Mouse (Mus musculus) layer of hippocampus, adult 8-10 months (tissue): ENCODE results near the gene Nrbp1. TPM values are rescaled to one million over a fixed set of nuclear protein-coding genes. Genes with fewer than 3 reads are reported as not detected.
A peak's percentile ranks its signal among the peaks of the same experiment; 100 is the strongest.

Source experiments
- DNase-seq, 2 experiments: peaks; one replicate each; pipeline ENCODE4 v3.0.0; 2022; ENCODE audit warnings: low spot score in 2 of 2
- total RNA-seq, 4 experiments: library from RNA; stranded (reverse); gene quantifications; 2 replicates each; pipeline ENCODE4 v1.2.4; 2022

Nrbp1 gene
- total RNA-seq = 10 to 100 TPM; 88.0 to 94.1 (median 90.9) TPM

DNA sequence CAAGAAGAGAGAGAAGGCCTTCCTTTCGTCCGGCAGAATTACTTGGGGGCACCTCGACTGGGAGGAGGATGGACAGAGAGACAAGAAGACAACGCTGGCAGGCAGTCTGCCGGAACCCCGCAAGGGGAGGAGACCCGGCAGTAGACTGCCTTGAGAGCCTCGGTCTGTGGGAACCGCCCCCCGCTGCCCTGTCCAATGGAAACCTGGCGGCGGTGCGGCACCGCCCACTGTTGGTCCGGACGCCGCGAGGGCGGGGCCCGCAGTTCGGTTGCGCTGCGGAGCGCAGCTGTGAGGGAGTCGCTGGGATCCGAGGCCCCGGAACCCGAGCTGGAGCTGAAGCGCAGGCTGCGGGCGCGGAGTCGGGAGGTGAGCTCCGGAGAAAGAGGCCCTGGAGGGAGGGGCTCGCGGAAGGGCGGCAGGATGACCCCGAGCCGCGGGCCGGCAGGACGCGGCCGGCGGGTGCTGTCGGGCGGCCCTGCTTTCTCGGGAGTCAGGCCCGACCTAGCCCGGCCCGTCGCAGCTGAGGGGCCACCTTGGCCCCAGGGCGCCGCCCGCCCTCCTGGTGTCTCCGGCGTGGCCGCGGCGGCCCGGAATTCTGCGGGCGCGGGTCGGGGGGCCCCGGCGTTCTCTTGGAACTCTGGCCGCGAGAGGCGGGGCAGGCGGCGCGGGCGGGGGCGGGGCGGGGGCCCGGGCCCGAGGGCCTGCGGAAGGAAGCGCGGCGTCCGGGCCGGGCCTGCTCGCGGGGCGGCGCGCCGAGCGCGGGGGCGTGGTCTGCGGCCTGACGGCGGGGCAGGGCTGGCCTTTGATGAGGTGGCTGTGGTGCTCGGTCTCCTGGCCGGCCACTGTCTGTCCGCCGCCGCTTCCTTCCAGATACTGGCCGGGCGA is at the start of gene Nrbp1, which contains the start of gene Gm9970:
Nrbp1 (plus strand) TSS at position 228 of the 885 bp plus-strand sequence.
Gm9970 (minus strand) TSS at position 596 of the 885 bp plus-strand sequence.
- peak; percentile 93 to 94 for DNase-seq

- no peak for DNase-seq
Measured at GRCm38 (mm10) chr5:31192045-31192938, 48.4 kb upstream of the Nrbp1 start.

DNA sequence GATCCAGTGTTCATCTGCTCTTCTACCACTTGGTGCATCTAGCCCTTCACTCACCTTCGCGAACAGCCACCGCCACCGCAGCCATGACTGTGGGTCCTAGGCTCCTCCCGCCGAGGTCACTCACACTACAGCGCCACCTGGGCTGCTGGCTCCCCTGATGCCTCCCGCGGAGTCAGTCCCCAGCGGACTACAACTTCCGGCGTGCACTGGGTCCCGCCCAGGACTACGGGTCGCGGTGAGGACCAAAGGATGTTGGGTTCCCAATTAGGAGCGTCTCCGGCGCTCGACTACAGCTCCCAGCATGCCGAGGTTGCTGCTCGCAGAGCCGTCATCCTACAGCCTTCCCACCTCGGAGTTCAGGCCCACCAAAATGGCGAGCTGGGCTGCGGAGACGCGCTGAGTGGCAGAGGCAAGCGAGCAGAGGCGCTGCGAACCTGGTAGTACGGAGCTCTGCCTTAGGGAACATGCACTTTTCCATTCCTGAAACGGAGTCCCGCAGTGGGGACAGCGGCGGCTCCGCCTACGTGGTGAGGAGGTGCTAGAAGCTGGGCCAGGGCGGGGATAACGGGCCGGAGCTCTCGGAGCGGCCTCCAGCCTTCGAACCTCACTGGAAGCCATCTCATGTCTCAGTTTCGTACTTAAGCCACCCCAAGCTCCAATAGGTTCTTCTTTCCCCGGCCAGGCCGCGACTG is 47.6 kb upstream of the Nrbp1 start, which contains the start of the genes Snx17 and Eif2b4:
Snx17 (plus strand) TSS at position 289 of the 692 bp plus-strand sequence.
Eif2b4 (minus strand) TSS at position 492 of the 692 bp plus-strand sequence.
- peak; percentile 99 for DNase-seq

DNA sequence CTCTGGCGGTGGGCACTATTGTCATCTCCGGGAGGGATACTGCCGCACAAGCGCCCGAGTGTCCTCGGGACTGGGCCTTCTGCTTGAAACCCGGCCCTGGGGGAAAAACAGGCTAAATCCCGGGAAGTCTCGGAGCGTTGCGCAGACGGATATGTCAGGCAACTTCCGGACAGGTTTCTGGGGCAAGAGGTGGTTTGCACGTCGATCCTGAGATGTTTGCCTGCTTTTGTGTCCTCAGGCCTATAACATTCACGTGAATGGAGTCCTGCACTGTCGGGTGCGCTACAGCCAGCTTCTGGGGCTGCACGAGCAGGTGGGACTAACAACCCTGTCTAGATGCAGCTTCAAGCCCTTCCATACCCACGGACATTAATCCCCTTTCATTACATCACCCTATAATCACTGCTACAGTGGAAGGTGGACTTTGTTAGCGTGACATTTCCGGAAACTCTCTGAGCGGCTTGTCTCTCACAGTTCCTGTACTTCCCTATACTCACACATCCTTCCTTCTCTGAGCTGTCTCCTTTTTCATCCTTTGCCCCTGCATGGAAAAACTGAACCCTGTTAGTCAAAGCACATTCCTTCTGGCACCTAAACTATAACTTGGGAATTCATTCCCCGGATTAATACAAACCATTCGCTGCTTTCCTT is 46.9 kb upstream of the Nrbp1 start:
- DNase-seq = no peak

- DNase-seq = no peak
Measured at GRCm38 (mm10) chr5:31194486-31195485, 45.9 kb upstream of the Nrbp1 start.

- no peak for DNase-seq
Measured at GRCm38 (mm10) chr5:31195671-31196070, 45.0 kb upstream of the Nrbp1 start.

DNA sequence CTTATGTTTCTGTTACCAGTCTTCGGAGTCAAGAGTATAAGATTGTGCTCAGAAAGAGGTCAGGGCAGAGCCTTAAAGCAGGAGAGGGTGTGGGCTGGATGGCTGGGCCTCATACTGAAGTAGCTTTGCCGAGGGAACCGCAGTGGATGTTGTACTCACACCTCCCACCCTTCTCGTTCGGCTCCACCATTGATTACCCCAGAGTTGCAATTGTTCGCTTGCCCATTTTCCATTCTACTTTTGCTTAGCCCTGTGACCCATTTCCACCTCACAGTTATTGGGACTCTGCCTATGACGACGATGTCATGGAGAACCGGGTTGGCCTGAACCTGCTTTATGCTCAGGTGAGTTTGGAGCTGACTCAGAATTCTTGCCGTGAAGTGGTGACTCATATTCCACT is 44.5 kb upstream of the Nrbp1 start:
- DNase-seq = no peak

DNA sequence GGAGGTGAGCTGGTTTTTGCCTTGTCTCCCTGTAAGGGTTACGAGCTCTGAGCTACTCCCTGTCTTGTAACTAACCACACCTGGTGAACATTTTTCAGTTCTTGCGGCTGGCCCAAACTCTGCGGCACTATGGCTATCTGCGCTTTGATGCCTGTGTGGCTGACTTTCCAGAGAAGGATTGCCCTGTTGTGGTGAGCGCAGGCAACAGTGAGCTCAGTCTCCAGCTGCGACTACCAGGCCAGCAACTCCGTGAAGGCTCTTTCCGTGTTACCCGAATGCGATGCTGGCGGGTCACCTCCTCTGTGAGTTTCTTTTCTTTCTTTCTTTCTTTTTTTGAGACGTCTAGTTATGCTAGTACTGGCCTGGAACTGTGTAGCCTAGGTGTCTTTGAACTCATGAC is 43.6 kb upstream of the Nrbp1 start:
- no peak for DNase-seq

- no peak for DNase-seq
Measured at GRCm38 (mm10) chr5:31198170-31198569, 42.5 kb upstream of the Nrbp1 start.

GRCm38 (mm10) chr5:31198616-31199320 is 41.9 kb upstream of the Nrbp1 start:
- DNase-seq = no peak

DNA sequence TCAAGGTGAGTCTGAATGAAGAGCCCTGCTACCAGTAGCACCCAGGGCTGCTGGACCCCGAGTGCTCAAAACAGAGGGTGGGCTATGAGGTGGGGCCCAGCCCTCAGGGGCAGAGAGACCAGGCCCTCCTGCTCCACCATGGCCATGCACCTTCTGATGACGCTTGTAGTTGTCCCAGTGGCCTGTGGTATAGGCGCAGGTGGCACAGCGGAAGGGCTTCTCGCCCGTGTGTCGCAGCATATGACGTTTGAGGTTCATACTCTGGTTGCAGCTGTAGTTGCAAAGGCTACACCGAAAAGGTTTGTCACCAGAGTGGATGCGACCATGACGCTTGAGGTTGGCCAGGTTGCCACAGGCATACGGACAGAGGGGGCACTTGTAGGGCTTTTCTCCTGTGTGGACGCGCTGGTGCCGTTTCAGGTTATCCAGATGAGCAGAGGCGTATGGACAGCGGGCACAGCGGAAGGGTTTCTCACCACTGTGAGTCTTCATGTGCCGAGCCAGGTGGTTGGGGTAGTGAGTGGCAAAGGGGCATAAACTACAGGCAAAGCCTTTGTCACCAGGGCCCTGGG is 41.3 kb upstream of the Nrbp1 start:
- no peak for DNase-seq

GRCm38 (mm10) chr5:31199893-31200292 is 40.8 kb upstream of the Nrbp1 start:
- DNase-seq = no peak

DNA sequence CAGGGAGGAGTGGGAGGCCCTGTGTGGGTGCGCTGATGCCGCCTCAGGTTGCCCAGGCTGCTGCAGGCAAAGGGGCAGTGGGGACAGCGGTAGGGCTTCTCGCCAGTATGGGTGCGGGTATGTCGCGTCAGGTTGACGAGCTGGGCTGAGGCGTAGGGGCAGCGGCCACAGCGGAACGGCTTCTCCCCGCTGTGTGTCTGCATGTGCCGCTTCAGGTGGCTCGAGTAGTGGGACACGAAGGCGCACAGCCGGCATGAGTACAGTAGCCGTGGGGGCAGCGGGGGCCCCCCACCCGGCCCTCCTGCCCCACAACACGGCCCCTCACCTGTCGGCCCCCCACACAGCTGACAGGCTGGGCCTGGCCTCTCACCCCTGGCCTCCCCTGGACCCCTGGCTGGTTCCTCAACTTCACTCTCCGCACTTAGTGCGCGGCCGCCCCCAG is 40.3 kb upstream of the Nrbp1 start:
- no peak for DNase-seq

DNA sequence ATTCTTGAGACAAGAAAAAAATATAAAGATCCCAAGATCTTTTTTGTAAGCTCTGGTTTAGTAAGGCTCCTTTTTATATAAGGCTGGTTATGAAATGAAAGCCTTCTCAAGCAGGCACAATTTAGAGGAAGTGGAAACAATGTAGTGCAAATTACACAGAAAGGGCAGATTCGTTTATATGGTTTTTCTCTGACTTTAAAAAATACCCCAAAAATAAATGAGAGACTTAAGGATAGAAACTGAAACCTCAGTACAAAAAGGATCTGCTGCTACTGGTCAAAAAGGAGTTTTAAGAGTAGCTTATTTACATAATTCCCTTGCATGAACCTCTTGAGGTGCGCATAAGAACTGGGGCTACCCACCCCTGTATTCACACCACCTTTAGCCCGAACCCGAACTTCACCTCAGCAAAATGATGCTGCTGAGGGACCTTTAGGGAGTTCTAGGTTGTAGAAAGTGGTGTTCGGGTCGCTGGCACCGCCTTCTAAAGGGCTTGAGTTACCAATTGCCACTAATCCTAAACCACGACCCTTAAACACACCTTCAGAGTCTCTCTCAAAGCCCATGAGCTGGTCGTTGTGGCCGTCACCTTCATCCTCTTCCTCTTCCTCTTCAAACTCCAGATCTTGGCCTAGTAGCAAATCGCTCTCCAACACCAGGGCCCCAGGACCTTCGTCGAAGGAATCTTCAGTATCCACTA is 39.5 kb upstream of the Nrbp1 start:
- no peak for DNase-seq

DNA sequence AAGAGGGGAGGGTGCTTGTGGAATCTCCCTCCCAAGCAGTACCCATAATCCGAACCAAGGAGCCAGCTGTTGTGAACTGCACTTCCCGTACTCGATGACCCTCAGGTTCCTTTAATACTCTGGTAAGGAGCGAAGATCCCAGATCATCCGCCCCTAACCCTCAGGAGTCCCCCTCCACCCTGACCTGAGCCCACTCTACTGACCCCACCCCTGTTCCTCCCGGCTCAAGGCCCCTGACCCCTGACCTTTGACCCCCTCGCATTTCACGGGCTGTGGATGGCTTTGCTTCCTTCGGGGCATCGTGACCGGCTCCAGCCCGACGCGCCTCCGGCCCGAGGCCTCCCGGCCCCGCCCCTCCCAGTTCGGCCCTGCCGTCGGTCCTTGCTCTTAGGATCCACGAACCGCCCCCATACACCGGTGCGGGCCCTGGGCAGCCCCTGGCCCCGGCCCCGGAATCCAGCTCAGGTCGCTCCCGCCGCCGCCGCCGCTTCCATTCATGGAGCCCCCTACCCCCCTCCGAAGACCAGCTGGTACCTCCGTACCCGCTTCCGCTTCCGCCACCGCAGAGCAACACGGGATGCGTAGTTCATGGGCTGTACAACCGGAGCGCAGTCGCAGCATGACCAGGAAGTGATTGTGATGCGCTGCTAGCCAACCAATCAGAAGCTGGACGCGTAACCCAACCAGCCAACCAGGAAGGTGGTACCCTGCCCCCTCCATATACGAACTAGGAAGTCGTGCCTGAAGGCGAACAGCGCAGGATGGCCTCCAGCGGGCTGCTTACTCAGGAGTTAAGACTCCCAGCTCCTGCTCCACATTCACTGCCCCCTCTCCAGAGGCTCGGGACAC is 38.7 kb upstream of the Nrbp1 start, which contains the start of gene Zfp513:
Zfp513 (minus strand) TSS at position 562 of the 849 bp plus-strand sequence.
- DNase-seq = peak; percentile 98 to 99

- no peak for DNase-seq
Measured at GRCm38 (mm10) chr5:31202933-31203332, 37.7 kb upstream of the Nrbp1 start.

DNA sequence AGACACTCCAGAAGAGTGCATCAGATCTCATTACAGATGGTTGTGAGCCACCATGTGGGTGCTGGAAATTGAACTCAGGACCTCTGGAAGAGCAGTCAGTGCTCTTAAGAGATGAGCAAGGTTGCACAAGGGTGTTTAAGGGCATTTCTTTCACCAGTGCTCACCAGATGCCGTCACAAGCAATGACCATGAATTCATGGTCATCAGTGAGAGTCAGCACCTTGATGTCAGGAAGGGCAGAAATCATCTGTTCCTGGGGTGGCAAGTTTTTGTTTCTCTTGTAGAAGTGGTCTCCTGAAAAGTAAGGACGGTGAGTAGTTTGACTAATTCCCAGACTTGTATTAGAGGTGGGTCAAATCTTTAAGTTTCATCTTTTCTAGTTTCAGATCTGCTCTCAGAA is 36.8 kb upstream of the Nrbp1 start:
- no peak for DNase-seq
